Mouse (Mus musculus) adrenal gland, postnatal 4 days (tissue): Measurements from ENCODE around the gene Fam186a. TPM values are rescaled to one million over a fixed set of nuclear protein-coding genes. Genes with fewer than 3 reads are reported as not detected.
"Not testable (repeated sequence)": the region's sequence is repeated elsewhere in the genome, so short reads cannot be mapped to it uniquely, and the experiment has no call there.

ENCODE experiments used
- DNase-seq, 2 experiments: peaks; one replicate each; pipeline ENCODE4 v3.0.0; 2021 to 2022; ENCODE audit warnings: low spot score in 2 of 2, mixed read lengths in 2 of 2
- total RNA-seq, 2 experiments: library from RNA; stranded (reverse); gene quantifications; 2 replicates each; pipeline ENCODE4 v1.2.3; 2021

The Fam186a gene
- total RNA-seq, 2 experiments from 2014 or later: 0.14 TPM

- no peak for DNase-seq
Observed at GRCm38 (mm10) chr15:99936659-99937058, 30.2 kb downstream of the Fam186a start.

- DNase-seq: no peak
Observed at GRCm38 (mm10) chr15:99934501-99934900, 32.4 kb downstream of the Fam186a start.

DNA sequence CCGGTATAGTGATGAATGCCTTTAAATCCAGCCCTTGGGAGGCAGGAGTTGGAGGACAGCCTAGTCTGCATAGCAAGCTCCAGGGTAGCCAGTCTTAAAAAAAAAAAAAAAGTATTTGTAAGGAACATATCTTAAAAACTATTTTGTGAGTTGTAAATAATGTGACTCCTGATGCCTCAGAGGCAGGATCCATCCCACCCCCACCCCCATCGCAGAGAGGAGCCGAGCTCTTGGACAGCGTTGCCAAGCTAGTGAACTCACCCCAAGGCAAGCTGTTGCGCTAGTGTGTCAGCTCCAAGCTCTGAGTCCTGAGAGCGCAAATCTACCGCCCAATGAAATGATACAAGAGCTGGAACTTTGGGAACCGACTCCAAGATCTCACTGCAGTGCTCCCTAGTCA is 35.6 kb downstream of the Fam186a start:
- DNase-seq: no peak

DNA sequence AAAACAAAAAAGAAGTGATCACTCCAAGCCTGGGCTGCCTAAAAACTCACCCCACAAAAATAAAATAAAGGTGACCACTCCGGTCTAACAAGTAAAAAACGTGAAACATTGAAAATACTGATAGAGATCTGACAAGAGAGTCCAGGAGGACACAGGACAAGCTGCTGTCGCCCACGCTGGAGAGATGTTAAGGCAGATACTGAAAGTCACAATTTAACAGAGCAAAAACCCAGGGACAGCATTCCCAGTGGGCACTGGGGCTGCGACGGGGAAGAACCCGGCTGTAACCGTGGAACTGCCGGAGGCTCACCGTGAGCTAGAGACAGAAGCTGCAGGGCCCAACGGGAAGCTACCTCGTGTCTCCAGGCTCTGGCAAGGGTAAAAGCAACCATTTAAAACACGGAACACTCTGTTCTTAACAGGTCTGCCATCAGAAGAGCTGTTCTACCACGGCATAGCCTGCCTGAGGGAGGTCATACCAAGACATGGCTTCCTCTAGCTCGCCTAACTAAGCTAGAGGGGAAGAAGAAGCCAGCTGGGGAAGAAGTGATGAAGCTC is 47.2 kb downstream of the Fam186a start:
- no peak for DNase-seq

DNA sequence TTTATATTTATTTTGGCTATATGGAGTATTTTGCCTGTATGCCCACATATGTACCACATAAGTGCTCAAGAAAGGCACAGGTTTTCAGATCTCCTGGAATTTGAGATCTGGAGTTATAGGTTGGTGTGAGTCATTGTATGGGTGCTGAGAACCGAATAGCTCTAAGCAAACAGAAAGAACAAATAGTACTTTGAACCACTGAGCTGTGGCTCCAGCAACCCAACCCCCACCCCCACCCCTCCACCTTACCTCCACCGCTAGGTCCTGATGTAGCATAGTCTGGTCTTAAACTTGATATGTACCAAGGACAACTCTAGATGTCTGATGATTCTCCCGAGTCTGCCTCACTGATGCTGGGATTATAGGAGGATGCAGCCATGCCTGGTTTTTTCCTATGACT is 49.6 kb downstream of the Fam186a start:
- DNase-seq: no peak

GRCm38 (mm10) chr15:99914613-99915012 is 52.2 kb downstream of the Fam186a start:
- no peak for DNase-seq

- no peak for DNase-seq
Observed at GRCm38 (mm10) chr15:99911785-99912184, 55.1 kb downstream of the Fam186a start.

DNA sequence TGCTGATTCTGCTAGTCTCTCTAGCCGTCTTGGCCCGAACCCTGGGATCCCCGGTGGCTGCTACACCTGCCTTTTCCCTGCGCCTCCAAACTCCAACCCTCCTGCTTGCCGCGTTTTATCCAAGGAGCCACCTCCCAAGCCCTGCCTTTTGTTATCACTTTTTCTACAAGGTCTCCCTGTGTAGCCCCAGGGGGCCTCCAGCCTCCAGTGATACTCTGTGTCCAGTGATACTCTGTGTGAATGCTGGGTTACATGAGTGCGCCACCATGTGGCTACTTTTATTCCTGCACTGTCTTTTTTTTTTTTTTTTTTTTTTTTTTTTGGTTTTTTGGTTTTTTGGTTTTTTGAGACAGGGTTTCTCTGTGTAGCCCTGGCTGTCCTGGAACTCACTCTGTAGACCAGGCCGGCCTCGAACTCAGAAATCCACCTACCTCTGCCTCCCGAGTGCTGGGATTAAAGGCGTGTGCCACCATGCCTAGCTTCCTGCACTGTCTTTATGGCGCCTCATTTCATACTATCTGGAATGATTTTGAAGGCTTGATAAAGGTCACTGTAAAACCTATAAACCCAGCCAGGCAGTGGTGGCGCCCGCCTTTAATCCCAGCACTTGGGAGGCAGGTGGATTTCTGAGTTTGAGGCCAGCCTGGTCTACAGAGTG is 57.4 kb downstream of the Fam186a start:
- not testable (repeated sequence) for DNase-seq

GRCm38 (mm10) chr15:99907514-99907913 is 59.3 kb downstream of the Fam186a start:
- no peak for DNase-seq

DNA sequence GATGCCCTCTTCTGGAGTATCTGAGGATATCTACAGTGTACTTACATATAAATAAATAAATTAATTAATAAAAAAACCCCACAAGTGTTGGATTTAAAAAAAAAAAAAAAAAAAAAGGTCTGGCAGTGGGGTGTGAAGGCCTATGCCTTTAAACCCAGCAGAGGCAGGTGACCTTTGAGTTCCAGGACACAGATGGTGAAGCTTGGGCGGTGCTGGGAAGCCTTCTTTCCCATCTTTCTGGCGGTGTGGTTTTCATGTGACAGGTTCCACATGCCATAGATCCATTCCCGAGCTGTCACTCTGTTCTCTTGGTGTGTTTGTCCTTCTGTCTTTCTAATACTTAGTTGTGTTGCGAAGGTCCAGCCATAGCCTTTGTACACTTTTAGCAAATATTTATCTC is 59.8 kb downstream of the Fam186a start:
- DNase-seq: no peak

- DNase-seq: no peak
Observed at GRCm38 (mm10) chr15:99904841-99905240, 62.0 kb downstream of the Fam186a start.

DNA sequence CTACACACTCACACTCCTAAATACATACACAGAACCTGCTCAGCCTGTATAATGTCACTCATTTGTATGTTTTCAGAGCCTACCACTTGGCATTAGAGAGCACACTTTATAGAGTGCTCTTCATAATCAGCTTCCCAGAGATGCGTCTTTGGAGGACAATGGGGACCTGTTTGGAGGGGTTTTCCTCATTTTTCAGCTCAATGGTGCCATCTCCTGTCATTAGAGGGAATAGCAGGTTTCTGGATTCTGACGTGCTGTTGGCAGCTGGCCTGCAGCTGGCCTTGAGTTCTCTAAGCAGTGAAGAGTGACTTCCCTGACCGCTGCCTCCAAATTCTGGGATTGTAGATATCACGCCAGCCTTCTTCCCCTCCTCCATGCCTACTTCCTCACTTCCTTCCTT is 62.5 kb downstream of the Fam186a start:
- DNase-seq: peak; percentile 12 to 49

- no peak for DNase-seq
Observed at GRCm38 (mm10) chr15:99903227-99903626, 63.6 kb downstream of the Fam186a start.

GRCm38 (mm10) chr15:99902786-99903185 is 64.1 kb downstream of the Fam186a start:
- no peak for DNase-seq

DNA sequence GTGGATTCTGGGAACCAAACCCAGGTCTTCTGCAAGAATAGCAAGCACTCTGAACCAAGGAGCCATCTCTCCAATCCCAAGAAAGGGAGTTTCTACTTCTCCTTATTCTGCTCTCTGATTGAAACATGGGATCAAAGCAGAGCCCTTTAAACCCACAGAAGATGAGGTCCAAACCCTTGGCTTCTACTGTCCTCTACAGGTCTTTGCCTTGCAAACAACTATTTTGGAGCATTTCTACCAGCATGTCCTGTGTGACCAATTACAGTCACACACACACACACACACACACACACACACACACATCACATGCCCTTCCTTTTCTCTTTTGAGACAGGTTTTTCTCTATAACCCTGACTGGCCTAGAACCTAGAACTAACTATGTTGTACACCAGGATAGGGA is 70.2 kb downstream of the Fam186a start:
- DNase-seq: no peak

DNA sequence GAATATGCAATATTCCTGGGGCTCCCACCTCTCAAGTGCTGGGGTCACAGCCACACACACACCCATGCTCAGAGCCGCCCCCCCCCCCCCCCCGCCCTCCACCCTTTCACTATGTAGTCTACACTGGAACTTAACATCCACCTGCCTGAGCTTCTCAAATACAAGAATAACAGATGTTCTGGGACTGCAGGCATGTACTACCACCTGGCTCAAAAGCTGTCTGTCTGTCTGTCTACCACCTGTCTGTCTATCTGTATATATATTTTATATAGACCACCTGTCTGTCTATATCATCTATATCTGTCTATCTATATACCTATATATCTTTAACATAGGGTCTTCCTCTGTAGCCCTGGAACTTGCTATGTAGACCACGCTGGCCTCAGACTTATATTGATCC is 75.5 kb downstream of the Fam186a start:
- DNase-seq: no peak

DNA sequence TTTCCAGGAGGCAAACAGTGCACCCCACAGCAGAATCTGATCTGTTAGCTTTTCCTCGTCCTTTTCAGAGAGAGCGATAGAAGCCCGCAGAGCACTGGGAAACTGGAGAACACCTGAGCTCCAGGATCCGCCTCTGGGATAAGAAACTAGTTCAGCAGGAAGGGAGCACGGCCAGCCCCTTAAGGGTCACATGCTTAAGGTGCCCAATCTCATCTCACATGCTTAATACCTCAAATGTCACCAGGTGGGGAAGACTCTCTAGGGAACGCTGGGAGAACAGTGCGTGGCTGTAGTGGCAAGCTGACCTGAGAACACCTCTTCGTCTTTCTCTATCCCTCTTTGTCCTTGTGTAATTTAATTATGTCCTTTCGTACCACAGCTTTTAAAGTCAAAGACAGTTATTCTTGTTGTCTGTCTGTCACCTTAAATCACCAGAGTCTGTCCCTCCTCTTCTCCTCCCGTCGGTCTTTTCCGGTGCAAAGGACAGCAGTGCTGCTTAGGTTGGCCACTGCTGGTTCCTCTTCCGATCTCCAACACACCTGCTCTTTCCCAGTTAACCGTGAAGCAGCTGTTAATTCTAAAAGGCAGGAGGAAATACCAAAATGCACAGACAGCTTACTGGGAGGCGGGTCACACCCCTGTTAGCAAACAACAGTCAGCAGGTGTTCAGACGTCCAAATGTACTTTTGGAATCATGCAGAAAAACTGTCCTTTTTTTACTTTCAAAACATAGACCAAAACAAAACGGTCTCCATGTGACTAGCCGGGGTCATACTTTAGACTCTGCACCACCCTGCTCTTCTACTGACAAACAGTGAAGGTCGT is 76.2 kb downstream of the Fam186a start:
- DNase-seq: no peak

DNA sequence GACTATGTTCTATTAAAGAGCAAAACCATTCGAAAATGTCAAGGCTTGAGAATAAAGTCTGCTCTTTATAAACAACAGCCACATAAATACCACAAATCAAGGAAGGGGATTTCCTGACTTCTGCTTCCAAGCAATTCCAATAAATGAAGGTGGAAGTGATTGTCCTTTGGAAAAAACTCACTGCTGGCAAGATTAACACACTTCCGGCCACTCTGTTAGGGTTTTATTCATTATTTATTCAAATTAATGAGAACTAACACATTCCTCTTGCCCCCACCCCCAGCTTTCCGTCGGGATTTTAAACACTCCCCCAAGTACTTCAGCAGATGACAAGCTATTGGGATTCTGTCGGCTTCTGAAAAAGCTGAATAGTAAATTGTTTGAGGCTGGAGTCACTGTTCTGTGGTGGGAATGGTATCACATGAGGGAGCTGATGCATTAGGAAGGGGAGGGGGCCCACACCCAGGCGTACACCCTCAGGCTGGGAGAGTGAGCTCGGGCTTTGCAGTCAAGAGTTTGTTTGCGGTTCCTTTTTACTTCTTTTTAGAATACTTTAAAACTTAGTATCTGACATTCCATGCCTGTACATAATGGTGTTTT is 77.5 kb downstream of the Fam186a start:
- DNase-seq: no peak

DNA sequence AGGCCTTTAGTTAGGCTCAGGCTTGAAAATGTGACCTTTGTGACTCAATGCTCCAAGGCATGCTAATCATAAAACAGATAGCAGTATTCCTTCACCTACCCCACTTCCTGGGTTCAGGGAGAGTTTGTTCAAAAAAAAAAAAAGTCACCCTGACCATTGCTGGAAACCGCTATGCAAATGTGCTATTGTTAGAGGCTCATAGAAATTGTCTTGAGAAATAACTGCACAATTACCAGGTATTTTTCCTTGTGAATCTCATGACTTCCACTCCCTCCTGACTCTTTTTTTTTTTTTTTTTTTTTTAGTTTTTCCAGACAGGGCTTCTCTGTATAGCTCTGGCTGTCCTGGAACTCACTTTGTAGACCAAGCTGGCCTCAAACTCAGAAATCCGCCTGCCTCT is 79.7 kb downstream of the Fam186a start:
- DNase-seq: not testable (repeated sequence)

GRCm38 (mm10) chr15:99884038-99884437 is 82.8 kb downstream of the Fam186a start:
- DNase-seq: no peak

GRCm38 (mm10) chr15:99878541-99878940 is 88.3 kb downstream of the Fam186a start:
- DNase-seq: no peak

- peak; percentile 66 to 75 for DNase-seq
Observed at GRCm38 (mm10) chr15:99875334-99875869, 91.5 kb downstream of the Fam186a start, which contains the start of gene Lima1. Gene Lima1, minus strand, starts transcription at chr15:99875456.
